Mouse (Mus musculus): Measurements from ENCODE around the gene Kdelr1.

Kdelr1 gene

DNA sequence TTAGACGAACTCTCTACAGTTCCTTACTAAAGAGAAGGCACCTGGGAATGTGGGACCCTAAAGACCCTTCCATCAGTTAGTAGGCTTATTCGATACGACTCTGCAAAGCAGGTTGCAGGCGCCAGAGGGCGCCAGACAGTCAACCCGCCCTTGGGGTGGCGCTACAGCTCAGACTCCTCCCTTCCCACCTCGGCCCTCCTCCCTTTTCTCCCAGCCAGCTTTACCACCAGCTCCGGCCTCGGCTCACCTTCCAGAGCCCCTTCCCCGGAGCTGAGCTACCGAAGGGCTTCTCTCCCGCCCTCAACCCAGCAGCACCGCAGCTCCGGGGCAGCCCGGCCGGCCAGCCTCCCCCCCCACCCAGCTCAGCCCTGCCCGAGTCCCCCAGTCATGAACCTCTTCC lies at the start of gene Kdelr1:
Gene Kdelr1, plus strand, starts transcription at position 149 of the 400 bp plus-strand sequence.
- peak; percentile 61 for DNase-seq (ENCODE audit: extremely low read depth, low read depth)

DNA sequence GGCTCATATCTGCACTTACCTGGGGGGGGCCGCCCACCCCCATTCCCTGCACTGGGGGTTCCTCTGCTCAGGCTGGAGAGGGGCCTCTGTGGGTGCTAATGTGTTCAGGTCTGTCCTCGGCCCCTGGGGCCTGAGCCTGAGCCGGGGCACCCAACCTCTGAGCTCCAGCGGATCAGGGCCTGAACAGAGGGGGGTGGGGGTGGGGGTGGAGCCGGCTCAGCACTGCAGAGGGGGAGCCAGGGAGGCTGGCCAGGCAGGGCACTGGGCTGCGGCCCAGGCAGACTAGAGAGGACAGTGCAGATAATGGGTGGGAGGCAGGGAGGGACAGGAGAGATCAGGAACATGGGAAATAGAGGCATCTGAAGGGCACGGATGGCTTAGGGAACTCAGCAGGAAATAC lies 48.0 kb upstream of the Kdelr1 start, which contains the start of gene Kcnj14:
Gene Kcnj14, minus strand, starts transcription at position 185 of the 400 bp plus-strand sequence.
- no peak for DNase-seq (ENCODE audit: extremely low read depth, low read depth)

DNA sequence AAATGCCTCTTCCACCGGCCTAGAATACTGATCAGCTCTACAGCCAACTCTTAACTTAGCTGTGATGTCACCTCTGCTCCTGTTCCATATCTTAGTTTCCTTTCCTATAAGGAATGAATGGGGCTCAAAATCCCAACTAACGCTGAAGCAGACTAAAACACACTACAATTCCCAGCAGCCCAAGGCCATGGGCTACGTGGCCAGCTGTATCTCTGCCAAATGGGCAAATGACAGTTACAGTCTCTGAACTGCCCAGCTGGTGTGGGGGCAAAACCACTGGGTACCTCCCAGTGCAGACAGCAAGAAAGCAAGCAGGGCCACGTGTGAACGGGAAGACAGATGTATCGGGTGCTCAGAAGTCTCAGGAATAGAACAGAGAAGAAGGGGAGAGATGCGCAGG lies 45.9 kb upstream of the Kdelr1 start:
- DNase-seq (ENCODE audit: extremely low read depth, low read depth): no peak

DNA sequence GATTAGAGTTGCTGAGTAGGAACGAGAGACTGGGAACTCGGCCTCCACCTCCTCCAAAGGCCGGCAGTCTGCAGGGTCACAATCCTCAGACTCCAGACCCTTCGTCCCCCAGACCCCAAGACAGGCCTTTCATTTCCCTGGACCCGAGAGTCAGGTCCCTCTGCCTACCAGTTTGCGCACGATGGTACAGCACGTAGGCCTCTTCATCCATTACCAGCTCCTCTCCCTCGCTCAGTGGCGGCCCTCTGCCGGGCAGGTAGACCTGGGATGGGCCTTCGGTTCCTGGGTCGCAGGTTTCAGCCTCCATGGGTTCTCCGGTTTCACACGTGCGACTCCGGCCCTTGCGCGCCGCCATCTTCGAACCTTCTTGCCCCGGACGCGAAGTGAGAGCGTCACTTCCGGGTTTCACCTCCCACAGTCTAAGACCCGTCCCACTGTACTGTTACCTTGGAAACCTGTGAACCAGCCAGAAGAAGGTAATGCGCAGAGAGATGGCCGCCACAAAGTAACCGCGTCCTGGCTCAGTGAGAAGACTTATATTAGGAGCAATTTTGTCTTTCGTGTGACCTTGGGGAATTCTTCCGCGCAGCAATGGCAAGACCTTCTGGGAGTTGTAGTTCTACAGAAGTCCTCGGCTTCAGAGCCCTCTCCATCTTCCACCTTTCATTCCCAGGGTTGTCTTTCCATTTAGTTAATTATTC lies 42.0 kb upstream of the Kdelr1 start, which contains the start of gene Grwd1:
Gene Grwd1, minus strand, starts transcription at position 518 of the 701 bp plus-strand sequence.
- peak; percentile 87 for DNase-seq (ENCODE audit: extremely low read depth, low read depth)

DNA sequence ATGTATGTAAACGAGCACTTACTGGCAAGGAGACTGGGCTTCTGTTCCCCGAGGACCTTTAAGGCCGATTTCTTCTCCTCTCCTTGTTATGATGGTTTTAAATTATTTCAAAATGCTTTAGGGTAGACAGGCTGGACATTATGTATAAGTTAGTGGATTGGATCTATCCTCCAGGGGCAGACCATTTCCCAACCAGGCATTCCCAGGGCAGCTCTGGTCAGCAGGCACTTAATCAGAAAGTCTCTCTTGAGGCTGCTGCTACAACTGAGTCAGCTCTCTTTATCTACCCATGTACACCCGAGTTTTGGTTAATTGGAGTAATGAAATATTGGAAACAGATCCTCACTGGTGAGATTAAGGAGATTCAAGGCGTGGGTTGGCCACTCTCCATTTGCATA lies 41.4 kb upstream of the Kdelr1 start:
- no peak for DNase-seq (ENCODE audit: extremely low read depth, low read depth)

DNA sequence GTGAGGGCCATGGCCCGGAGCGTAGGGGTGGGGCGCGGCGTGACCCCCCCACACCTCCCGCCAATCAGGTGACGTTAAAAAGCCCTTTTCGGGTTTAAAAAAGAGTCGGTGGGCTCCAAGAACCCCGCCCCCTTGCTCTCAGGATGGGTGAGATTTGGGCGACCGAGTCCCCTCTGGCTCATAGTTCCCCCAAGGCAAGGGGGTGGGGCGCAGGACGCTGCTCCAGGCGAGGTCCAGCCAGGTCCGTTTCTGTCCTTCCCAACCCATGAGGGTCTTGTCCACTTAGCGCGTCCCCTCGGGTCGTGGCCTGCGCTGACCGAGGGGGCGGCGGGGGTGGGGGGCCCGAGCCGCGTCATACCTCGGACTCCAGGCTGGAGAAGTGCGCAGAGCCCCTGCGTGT lies 40.1 kb upstream of the Kdelr1 start:
- DNase-seq (ENCODE audit: extremely low read depth, low read depth): no peak

DNA sequence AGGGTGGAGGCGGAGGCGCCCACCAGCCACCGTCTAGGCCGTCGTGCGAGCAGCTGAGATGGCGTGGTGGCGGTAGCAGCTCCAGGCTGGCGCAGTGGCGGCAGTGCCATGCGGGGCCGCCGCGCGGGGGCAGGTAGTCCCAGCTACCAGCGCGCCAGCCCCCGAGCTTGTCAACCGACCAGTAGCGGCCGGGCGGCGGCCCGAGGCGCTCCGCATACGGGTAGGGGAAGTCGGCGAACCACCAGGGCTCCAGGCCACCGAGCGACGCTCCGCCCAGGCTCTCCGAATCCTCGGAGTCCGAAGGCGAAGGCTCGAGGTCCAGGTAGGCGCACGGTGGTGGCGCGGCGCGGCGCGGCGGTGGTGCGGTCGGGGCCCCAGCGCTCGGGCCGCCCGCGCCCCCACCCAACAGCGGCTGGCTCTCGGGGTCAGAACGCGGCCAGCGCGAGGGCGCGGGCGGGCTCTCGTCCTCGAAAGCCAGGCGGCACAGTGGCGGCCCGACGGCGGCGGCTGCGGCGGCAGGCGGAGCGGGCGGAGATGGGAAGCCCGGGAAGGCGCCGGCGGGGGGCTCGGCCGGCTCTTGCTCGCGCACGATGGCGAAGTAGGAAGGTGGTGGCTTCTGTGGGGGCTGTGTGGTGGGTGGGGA lies 39.3 kb upstream of the Kdelr1 start:
- DNase-seq (ENCODE audit: extremely low read depth, low read depth): no peak

DNA sequence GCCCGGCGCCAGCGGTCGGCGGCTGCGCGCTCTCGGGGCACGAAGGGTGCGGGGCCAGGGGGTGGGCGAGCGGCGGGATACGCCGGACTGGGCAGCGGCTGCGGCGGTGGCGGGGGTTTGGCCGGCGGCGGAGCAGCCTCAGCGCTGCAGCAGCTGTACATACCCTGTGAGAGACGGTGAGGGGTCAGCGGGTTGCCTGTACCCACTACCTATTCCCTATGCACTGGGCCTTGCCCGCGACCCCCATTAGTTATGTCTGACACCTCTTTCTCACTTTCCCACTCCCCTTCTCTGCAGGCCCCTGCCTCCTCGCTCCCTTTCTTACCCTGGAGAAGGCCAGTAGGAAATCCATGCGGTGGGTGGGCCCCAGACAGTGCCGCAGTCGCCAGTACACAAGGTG lies 38.6 kb upstream of the Kdelr1 start:
- no peak for DNase-seq (ENCODE audit: extremely low read depth, low read depth)

DNA sequence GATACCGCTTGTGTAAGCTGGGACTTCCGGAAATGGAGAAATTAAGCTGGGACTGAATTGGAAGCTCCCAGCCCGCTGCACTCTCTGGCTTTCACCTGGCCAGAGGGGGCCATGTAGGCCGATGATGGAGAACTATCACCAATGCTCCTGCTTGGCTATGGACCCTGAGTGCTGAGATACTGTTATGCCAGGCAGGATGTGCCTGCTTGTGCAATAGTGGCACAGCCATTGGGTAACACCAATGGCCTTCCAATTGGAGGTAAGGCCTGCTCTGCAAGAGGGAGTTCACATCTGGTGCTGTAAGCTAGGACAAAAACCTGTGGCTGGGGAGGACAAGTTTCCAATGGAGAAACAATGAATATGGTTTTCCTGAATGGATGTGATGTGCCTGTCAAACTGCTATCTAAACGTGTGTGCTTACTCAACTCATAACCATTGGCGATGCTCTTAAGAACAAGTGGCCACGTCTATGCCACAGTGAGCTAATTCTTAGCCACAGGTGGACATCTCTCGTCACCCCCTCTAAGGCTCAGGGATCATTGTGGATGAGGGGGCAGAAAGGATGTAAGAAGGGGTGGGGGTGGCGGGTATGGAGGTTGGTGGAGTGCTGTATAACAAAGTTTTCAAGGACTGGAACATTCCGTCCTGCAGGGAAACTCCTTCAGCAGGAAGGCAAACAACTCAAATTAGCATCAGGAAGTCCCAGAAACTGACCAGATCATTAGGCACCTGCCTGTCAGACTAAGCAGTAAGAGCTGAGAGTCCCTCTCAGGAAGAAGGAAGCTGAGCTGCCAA lies 29.4 kb upstream of the Kdelr1 start:
- no peak for DNase-seq (ENCODE audit: extremely low read depth, low read depth)

DNA sequence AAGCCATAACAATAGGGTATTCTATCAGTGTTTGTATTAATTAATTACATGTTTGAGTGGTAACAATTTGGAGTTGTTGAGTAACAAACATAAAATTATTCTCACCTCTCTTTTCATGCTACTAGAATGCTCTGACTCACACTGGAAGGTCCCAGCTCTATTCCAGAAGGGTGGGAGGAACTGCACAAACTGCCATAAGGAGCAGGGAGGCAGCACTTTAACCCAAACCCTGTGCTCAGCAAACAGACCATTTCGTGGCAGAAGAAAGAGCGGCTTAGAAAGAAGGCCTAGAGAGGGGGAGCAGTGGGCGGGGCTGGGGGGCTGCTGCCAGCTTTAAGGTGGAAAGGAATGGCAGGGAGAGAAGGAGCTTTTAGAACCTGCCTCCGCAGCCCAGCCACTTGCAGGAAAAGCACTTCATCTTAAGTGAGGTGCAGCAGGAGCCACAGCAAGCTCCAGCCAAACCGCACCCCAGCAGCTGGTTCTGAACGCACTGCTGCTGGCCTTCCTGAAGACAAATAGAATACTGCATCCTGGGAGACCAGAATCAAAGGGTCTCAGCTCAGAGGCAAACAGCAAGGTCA lies 24.0 kb upstream of the Kdelr1 start:
- no peak for DNase-seq (ENCODE audit: extremely low read depth, low read depth)

DNA sequence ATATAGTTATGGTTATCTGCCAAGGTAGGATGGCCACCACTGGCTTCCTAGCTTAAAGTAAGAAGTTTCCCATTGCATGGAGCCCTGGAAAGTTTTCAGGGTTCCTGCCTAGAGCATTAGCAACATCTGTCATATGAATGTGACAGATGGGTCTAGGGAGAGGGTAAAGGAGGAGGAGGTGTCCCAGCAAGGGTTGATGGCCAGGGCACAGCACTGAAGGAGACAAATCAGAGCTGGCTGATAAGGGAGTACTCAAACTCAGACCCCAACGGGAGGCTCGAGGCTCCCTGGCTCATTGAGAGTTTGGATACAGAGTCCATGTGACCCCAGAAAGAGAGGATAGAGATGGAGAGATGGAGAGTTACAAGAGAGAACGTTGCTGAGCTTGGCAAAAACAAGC lies 21.9 kb upstream of the Kdelr1 start:
- DNase-seq (ENCODE audit: extremely low read depth, low read depth): no peak

DNA sequence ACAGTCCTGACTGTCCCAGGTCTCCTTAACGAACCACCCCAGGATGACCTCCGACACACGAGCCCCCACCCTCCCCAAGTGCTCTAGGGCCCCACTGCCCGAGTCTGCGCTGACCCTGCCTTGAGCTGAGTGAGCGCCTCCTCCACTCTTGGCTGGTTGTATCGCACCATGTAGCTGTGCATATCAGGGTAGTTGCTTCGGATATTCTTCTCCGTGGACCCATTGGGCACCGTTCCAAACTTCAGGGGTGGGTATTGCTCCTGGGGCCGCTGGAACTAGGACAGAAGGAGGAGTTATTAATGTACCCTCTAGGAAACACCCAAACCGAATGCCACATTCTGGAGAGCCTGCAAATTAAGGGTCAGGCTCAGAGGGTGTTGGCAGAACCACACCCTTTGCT lies 19.5 kb upstream of the Kdelr1 start:
- no peak for DNase-seq (ENCODE audit: extremely low read depth, low read depth)

DNA sequence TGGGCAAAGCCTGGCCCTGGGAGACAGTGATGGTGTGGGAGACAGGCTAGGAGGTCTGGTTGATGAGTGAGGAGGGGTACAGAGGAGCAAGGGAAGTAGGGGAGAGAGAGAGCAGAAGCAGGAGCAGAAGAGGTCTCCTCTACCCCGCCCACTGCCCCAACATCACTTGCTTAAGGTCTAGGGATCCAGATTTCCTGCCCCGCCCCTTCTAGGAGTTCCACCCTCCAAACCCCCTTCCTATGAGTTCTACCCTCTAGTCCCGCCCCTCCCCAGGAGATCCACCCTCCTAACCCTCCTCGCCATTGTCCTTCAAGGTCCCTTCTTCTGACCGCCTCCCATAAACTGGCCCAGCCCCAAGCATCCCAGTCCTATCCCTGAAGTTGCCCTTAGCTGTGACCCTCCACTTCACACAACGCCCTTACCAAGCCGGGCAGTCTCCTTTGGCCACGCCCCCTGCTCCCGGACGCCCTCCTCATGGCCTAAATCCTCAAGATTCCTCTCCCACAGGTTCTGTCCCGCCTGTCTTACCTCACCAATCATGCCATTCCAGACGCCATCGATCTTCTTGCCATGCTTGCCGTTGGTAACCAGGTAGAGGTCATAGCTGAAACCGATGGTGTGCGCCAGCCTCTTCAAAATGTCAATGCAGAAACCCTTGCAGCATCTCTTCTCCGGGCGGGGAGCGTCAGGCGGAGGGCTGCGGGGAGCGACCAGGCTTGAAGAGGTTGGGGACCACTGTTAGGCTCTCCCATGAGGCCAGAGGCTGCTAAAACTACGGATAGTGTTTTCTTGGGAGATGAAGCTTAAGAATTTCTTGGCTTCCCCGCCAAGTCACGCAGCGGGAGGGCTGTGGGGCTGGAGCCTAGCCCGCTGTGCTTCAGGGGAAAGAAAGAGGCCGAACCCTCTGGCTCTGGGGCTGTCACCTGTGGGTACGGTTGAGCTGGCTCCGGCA lies 15.3 kb upstream of the Kdelr1 start:
- no peak for DNase-seq (ENCODE audit: extremely low read depth, low read depth)

DNA sequence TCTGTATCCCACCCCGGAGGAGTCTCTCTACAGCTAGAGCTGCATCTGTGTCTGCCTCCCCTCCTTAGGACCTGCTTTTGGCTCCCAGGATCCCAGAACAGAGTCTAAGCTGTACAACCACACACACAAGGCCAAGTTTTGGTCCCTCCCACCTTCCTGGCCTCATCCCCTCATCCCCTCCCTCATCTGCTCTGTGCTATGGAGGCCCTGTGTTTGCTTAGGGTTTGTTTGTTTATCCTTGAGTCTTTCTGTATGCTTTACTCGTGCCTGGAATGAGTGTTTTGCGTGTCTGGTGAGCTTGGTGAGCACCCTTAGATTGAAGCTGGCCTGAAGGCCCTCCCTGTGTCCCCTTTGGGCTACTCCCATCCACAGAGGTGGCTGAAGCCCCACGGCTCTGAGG lies 13.6 kb upstream of the Kdelr1 start:
- no peak for DNase-seq (ENCODE audit: extremely low read depth, low read depth)

DNA sequence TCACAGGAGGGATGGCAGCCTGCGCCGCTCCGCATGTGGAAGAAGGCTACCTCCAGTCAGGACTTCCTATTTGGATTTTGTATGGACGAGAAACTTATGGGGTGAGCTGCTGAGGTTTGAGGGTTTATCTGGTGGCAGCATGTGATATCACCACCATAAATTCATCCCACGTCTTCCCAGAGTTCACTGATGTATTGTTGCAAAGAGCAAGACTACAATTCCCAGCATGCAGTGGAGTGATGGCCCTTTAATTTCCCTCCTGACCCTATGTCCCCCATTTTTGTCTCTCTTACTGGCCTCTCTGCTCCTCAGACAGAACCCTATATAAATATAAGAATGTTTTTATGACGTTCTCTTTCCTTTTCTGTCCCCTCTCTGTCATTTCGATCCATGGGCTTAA lies 9.8 kb upstream of the Kdelr1 start:
- no peak for DNase-seq (ENCODE audit: extremely low read depth, low read depth)

DNA sequence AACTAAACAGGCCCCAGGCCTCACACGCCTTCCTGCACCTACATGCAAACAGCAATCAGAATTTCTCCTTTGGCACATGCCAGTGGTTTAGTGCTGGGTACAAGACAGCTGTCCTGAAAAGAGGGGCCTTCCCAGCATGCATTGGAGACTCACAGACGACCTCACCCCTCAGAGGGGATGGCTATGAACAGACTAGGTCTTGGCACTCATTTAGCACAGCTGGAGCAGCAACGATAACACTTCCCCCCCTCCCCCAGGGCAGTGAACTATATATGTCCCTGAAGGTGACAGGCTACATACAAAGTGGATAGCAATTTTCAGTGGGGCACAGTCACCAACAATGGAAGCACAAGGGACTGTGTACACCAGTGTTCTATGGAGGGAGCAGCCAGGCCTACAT lies 8.1 kb upstream of the Kdelr1 start:
- DNase-seq (ENCODE audit: extremely low read depth, low read depth): no peak

DNA sequence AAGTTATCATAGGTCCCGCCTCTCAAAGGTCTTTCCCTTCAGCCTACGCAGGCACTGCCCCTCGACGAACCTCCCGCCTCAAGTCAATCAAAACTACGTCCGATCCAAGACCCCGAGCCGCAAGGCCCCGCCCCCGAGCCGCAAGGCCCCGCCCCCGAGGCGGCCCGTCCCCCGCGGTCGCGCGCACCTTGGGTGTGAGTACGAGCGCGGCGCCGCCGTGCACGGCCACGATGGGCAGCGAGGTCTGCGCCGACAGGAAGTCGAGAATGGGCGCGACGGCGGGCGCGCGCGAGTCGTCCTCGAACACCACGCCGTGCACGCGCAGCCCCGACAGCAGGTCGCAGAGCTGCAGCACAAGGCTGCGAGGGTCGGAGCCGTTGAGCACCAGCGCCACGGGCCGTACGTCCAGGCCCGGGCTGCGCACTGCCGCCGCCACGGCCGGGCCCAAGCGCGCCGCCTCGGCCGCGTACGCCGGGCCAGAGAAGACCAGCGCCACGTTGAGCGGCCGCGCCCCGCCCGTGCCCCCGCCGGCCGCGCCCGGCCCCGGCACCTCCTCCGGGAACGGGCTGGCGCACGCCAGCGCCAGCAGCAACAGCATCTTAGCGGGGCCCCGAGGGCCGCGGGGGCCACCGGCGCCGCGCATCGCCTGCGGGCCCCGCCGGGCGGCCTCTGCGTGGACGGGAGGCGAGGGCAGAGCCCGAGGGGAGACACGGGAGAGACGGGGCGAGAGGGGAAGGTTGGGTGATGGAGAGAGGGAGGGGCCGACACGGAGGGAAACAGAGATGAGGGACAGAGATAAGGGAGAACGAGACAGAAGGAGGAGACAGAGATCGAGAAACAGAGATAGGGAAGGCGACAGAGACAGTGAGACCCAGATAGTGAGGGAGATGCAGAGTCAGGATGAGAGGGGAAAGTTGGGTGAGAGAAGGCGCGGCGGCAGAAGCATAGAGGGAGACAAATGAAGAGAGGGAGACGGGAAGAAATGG lies 6.4 kb upstream of the Kdelr1 start:
- DNase-seq (ENCODE audit: extremely low read depth, low read depth): peak; percentile 72

DNA sequence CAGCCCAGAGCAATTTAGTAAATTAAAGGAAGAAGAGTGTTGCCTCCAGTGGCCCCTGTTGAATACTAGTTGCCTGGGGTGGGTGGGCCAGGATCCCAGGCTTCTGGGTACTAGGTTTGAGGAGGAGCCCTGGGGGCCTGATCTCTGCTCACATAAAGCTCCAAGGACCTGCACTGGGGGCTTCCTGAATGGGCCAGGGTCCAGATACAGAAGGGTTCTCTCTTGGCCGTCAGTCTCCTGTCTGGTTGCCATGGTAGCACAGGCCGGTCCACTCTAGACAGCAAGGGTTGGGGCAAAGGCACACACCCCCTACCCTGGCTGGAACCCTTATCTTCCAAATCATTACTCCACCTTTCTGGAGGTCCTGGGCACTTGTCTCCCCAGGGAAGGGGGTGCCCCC lies 4.7 kb upstream of the Kdelr1 start:
- no peak for DNase-seq (ENCODE audit: extremely low read depth, low read depth)

DNA sequence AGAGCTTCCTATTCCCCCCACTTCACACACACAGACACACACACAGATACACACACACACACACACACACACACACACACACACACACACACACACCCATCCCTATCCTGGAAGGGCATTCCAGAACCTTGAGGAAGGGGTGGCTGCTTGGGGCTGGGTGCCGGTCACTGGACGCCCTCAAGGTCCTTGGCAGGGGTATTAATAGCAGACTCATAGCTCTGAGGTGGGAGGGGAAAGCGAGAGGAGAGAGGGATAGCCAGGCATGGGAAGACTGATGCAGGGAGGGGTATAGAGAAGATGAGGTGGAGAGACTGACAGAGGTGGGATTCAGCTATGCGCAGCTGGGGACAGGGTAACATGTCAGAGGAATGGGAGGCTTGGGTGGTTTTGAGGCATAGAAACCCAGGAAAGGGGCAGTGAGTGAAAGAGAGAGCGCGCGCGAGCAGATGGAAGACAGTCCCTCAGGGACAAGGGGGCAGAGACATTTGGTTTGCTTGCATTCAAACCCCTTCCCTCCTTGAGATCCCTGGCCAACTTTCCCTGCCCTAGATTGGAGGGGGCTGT lies 3.4 kb upstream of the Kdelr1 start:
- no peak for DNase-seq (ENCODE audit: extremely low read depth, low read depth)

All from MEL-GATA-1-ER (cell line).